Mouse (Mus musculus) lung, adult 2 months (tissue): ENCODE measurements around the gene Rala.

Source experiments
- CTCF ChIP-seq: fragments of 200-500 bp; IDR thresholded peaks from 2 replicates; pipeline ENCODE4 v1.5.1; 2011; ENCODE audit warnings: mild to moderate bottlenecking, low read length, control low read depth; ENCODE audit not compliant: insufficient read depth
- POLR2A ChIP-seq: fragments of 200-500 bp; IDR thresholded peaks from 2 replicates; pipeline ENCODE4 v1.6.1; 2011; ENCODE audit warnings: low read depth, mild to moderate bottlenecking, control low read depth, low read length, borderline replicate concordance; ENCODE audit errors: extremely low read depth

- no peak for TF ChIP-seq POLR2A
- TF ChIP-seq CTCF = no peak
Observed at GRCm38 (mm10) chr13:17854755-17855154, 89.3 kb downstream of the Rala start.
